Mouse (Mus musculus): ENCODE data around the gene Nxn. TPM values are rescaled to one million over a fixed set of nuclear protein-coding genes. Genes with fewer than 3 reads are reported as not detected.

Nxn gene
- total RNA-seq, 2 experiments from 2014 or later, result 11.6 to 12.2 TPM

- DNase-seq (ENCODE audit: low spot score in 2 of 2), result no peak
- Histone ChIP-seq H3K27ac (no peak overlapping the region), H3K4me3 (no peak overlapping the region)
- TF ChIP-seq CTCF (conservative IDR thresholded peaks at IDR 0.05), result no peak
These were observed 62.7 kb downstream of the Nxn start for GRCm38 (mm10) chr11:76336224-76336623.

- Histone ChIP-seq H3K27ac (no peak overlapping the region), H3K4me3 (no peak overlapping the region)
- no peak for TF ChIP-seq CTCF (conservative IDR thresholded peaks at IDR 0.05)
- DNase-seq (ENCODE audit: low spot score in 2 of 2), result no peak
These were observed 64.0 kb downstream of the Nxn start for GRCm38 (mm10) chr11:76334966-76335365.

GRCm38 (mm10) chr11:76332240-76332639 lies 66.7 kb downstream of the Nxn start:
- H3K4me3 ChIP-seq, result no peak overlapping the region
- DNase-seq (ENCODE audit: low spot score in 2 of 2), result no peak
- TF ChIP-seq CTCF (conservative IDR thresholded peaks at IDR 0.05), result no peak
- H3K27ac ChIP-seq, result no peak overlapping the region

GRCm38 (mm10) chr11:76328522-76329290 lies 70.2 kb downstream of the Nxn start:
- TF ChIP-seq CTCF (conservative IDR thresholded peaks at IDR 0.05), result no peak
- Histone ChIP-seq H3K27ac (no peak overlapping the region), H3K4me3 (no peak overlapping the region)
- no peak for DNase-seq (ENCODE audit: low spot score in 2 of 2)

GRCm38 (mm10) chr11:76328084-76328483 lies 70.9 kb downstream of the Nxn start:
- Histone ChIP-seq H3K27ac (no peak overlapping the region), H3K4me3 (no peak overlapping the region)
- no peak for TF ChIP-seq CTCF (conservative IDR thresholded peaks at IDR 0.05)
- no peak for DNase-seq (ENCODE audit: low spot score in 2 of 2)

GRCm38 (mm10) chr11:76326672-76327071 lies 72.3 kb downstream of the Nxn start:
- no peak for TF ChIP-seq CTCF (conservative IDR thresholded peaks at IDR 0.05)
- DNase-seq (ENCODE audit: low spot score in 2 of 2), result no peak
- Histone ChIP-seq H3K27ac (no peak overlapping the region), H3K4me3 (no peak overlapping the region)

- Histone ChIP-seq H3K4me3 (no peak overlapping the region), H3K27ac (no peak overlapping the region)
- TF ChIP-seq CTCF (conservative IDR thresholded peaks at IDR 0.05), result no peak
- no peak for DNase-seq (ENCODE audit: low spot score in 2 of 2)
These were observed 72.9 kb downstream of the Nxn start for GRCm38 (mm10) chr11:76326051-76326450.

GRCm38 (mm10) chr11:76324801-76325200 lies 74.1 kb downstream of the Nxn start:
- no peak for TF ChIP-seq CTCF (conservative IDR thresholded peaks at IDR 0.05)

GRCm38 (mm10) chr11:76324207-76324606 lies 74.7 kb downstream of the Nxn start:
- TF ChIP-seq CTCF (conservative IDR thresholded peaks at IDR 0.05), result no peak

More at GRCm38 (mm10) chr11:76324801-76325200, 74.1 kb downstream of the Nxn start:
- H3K27ac ChIP-seq, result no peak overlapping the region
- no peak overlapping the region for H3K4me3 ChIP-seq
- DNase-seq (ENCODE audit: low spot score in 2 of 2), result no peak

GRCm38 (mm10) chr11:76322939-76323338 lies 76.0 kb downstream of the Nxn start:
- no peak for DNase-seq (ENCODE audit: low spot score in 2 of 2)
- no peak overlapping the region for H3K4me3 ChIP-seq
- no peak overlapping the region for H3K27ac ChIP-seq
- TF ChIP-seq CTCF (conservative IDR thresholded peaks at IDR 0.05), result no peak

More at GRCm38 (mm10) chr11:76324207-76324606, 74.7 kb downstream of the Nxn start:
- H3K4me3 ChIP-seq, result no peak overlapping the region
- no peak overlapping the region for H3K27ac ChIP-seq
- DNase-seq (ENCODE audit: low spot score in 2 of 2), result no peak

- TF ChIP-seq CTCF (conservative IDR thresholded peaks at IDR 0.05), result no peak
- DNase-seq (ENCODE audit: low spot score in 2 of 2), result no peak
- Histone ChIP-seq H3K4me3 (no peak overlapping the region), H3K27ac (no peak overlapping the region)
These were observed 76.9 kb downstream of the Nxn start for GRCm38 (mm10) chr11:76322081-76322480.

- Histone ChIP-seq H3K4me3 (no peak overlapping the region), H3K27ac (no peak overlapping the region)
- TF ChIP-seq CTCF (conservative IDR thresholded peaks at IDR 0.05), result no peak
- no peak for DNase-seq (ENCODE audit: low spot score in 2 of 2)
These were observed 78.5 kb downstream of the Nxn start for GRCm38 (mm10) chr11:76320475-76320874.

- no peak for DNase-seq (ENCODE audit: low spot score in 2 of 2)
- no peak for TF ChIP-seq CTCF (conservative IDR thresholded peaks at IDR 0.05)
- Histone ChIP-seq H3K27ac (no peak overlapping the region), H3K4me3 (no peak overlapping the region)
These were observed 79.1 kb downstream of the Nxn start for GRCm38 (mm10) chr11:76319714-76320435.

- Histone ChIP-seq H3K4me3 (no peak overlapping the region), H3K27ac (no peak overlapping the region)
- DNase-seq (ENCODE audit: low spot score in 2 of 2), result no peak
- no peak for TF ChIP-seq CTCF (conservative IDR thresholded peaks at IDR 0.05)
These were observed 81.0 kb downstream of the Nxn start for GRCm38 (mm10) chr11:76317904-76318303.
